Mouse (Mus musculus): ENCODE measurements around the gene Borcs6. TPM values are rescaled to one million over a fixed set of nuclear protein-coding genes. Genes with fewer than 3 reads are reported as not detected.

Borcs6 gene
- total and polyA plus RNA-seq, 2 experiments from 2014 or later, result 20.9 to 32.8 TPM

DNA sequence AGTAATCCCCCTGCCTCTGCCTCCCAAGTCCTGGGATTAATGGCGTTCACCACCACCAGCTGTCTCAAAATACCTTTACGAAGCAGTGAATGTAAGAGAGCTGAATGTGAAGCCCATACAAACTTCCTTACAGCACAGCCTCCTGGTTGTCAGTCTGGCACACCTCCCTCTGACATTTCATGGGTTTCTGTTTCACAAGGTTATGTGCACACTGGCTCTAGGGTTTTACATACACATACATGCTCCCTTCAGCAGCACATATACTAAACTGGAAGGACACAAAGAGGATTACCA, 15.2 kb downstream of the Borcs6 start:
- no peak for TF ChIP-seq CTCF (IDR thresholded peaks at IDR 0.05; ENCODE audit: low read depth)
- Histone ChIP-seq H3K9me3 (ENCODE audit: low read length) (no peaks in the 10 kb centered on the region), H3K27me3 (ENCODE audit: insufficient read depth, low read length) (no peaks in the 10 kb centered on the region), H3K36me3 (ENCODE audit: insufficient read depth) (no peaks in the 10 kb centered on the region), H3K4me2 (ENCODE audit: low read depth) (no peak overlapping the region), H3K27ac (ENCODE audit: low read depth, low read length) (no peak overlapping the region), H3K4me3 (ENCODE audit: low read depth, low read length) (no peak overlapping the region), H3K4me1 (ENCODE audit: insufficient read depth) (peaks cover 12% of the 10 kb centered on the region), H3K9ac (no peak overlapping the region)
- DNase-seq (no peak), ATAC-seq (no peak)
- WGBS, result 44% methylated on average over 2 of the region's 2 CpGs

DNA sequence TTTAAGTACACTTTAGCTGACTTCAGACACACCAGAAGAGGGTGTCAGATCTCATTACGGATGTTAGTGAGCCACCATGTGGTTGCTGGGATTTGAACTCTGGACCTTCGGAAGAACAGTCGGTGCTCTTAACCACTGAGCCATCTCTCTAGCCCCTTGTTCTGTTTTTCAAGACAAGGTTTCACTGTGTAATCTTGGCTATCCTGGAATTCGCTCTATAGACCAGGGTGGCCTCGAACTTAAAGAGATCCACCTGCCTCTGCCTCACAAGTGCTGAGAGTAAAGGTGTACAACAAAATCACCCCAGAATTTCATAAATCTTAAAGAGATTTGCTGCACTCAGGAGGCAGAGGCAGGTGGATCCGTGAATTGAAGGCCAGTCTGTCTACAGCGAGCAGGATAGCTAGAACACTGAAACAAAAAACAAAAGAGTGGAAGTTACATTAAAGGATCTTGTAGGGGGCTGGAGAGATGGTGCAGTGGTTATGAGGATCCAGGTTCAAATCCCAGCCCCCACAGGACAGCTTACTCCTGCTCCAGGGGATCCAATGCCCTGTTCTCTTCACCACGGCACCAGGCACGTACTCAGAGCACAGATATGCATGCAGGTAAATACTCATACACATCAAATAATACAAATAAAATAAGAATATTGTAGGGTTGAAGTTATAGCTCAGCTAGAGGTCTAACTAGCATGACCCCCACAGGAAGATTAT, 16.4 kb downstream of the Borcs6 start:
- no peak for TF ChIP-seq CTCF (IDR thresholded peaks at IDR 0.05; ENCODE audit: low read depth)

DNA sequence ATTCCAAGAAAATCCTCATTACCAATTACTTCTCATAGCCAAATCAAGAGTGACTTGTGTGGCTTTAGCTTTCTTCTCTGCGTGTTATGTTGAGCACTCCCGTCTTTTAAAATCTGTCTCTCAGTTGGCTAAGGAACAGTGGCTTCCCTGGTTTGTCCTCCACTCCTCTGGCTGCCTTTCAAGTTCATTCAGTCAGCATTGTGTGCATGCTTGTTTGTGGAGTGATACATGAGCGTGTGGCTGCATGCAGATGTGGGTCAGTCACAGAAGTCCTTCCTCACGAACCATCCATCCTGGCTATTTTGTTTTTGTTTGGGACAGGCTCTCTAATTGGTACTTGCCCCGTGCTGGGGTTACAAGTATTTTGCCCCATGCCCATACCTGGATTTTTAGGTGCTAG, 17.1 kb downstream of the Borcs6 start:
- Histone ChIP-seq H3K4me2 (ENCODE audit: low read depth) (no peak overlapping the region), H3K9ac (no peak overlapping the region), H3K27ac (ENCODE audit: low read depth, low read length) (no peak overlapping the region), H3K4me3 (ENCODE audit: low read depth, low read length) (no peak overlapping the region), H3K4me1 (ENCODE audit: insufficient read depth) (peaks cover 7% of the 10 kb centered on the region), H3K9me3 (ENCODE audit: low read length) (no peaks in the 10 kb centered on the region), H3K36me3 (ENCODE audit: insufficient read depth) (no peaks in the 10 kb centered on the region), H3K27me3 (ENCODE audit: insufficient read depth, low read length) (no peaks in the 10 kb centered on the region)
- 30% methylated on average over 5 of the region's 5 CpGs for WGBS
- DNase-seq, result no peak
- no peak for ATAC-seq
- no peak for TF ChIP-seq CTCF (IDR thresholded peaks at IDR 0.05; ENCODE audit: low read depth)

More for the DNA sequence above, 16.4 kb downstream of the Borcs6 start:
- Histone ChIP-seq H3K36me3 (ENCODE audit: insufficient read depth) (no peaks in the 10 kb centered on the region), H3K27me3 (ENCODE audit: insufficient read depth, low read length) (no peaks in the 10 kb centered on the region), H3K4me1 (ENCODE audit: insufficient read depth) (peaks cover 12% of the 10 kb centered on the region), H3K9me3 (ENCODE audit: low read length) (no peaks in the 10 kb centered on the region), H3K27ac (ENCODE audit: low read depth, low read length) (no peak overlapping the region), H3K9ac (no peak overlapping the region), H3K4me2 (ENCODE audit: low read depth) (no peak overlapping the region), H3K4me3 (ENCODE audit: low read depth, low read length) (no peak overlapping the region)
- WGBS, result 50% methylated on average over 8 of the region's 9 CpGs
- ATAC-seq (no peak), DNase-seq (no peak)

DNA sequence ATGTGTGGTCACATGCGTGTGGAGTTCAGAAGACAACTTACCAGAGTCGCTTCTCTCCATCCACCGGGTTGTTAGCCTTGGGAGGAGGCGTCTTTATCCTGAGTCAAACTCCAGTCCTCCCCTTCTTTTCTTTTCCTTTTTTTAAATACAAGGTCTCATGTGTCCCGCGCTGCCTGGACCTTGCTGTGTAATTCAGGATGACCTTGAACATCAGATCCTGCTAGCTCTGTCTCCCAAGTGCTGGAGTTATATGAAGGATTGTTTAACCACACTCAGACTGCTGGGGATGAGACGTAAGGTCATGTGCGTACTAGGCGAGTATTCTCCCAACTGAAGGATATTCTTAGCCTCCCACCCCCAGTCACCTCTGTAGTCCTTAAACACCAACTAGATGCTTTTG, 17.8 kb downstream of the Borcs6 start:
- H3K27ac ChIP-seq (ENCODE audit: low read depth, low read length), result no peak overlapping the region
- H3K4me1 ChIP-seq (ENCODE audit: insufficient read depth), result peaks cover under 1% of the 10 kb centered on the region; the same call in 1 of the 2 replicates
- H3K36me3 ChIP-seq (ENCODE audit: insufficient read depth), result no peaks in the 10 kb centered on the region
- DNase-seq, result no peak
- WGBS, result 90% methylated on average over 9 of the region's 9 CpGs
- TF ChIP-seq CTCF (IDR thresholded peaks at IDR 0.05; ENCODE audit: low read depth), result no peak
- ATAC-seq, result no peak
- H3K9me3 ChIP-seq (ENCODE audit: low read length), result no peaks in the 10 kb centered on the region
- H3K9ac ChIP-seq, result no peak overlapping the region
- H3K4me2 ChIP-seq (ENCODE audit: low read depth), result no peak overlapping the region
- no peak overlapping the region for H3K4me3 ChIP-seq (ENCODE audit: low read depth, low read length)
- H3K27me3 ChIP-seq (ENCODE audit: insufficient read depth, low read length), result no peaks in the 10 kb centered on the region

DNA sequence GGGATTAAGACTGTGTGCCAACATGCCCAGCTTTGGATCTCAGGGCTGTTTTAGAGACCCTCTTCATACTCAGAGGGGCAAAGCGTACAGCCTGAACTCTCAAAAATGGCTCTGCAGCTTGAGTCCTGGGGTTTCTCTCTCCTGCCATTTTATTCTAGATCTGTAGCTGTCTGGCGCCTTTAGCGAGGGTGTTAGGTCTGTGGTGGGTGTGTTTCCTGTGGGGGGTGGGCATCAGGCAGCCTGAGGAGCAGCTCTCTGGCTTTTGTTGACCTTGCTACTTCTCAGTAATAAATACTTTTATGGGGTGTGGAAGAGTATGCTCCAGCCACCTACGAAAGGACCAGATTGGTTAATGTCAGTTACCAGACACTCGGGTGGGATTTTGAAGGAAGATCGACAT, 18.5 kb downstream of the Borcs6 start:
- no peak for ATAC-seq
- DNase-seq, result no peak
- no peak overlapping the region for H3K4me3 ChIP-seq (ENCODE audit: low read depth, low read length)
- no peaks in the 10 kb centered on the region for H3K27me3 ChIP-seq (ENCODE audit: insufficient read depth, low read length)
- TF ChIP-seq CTCF (IDR thresholded peaks at IDR 0.05; ENCODE audit: low read depth), result no peak
- H3K4me2 ChIP-seq (ENCODE audit: low read depth), result no peak overlapping the region
- H3K4me1 ChIP-seq (ENCODE audit: insufficient read depth), result no peaks in the 10 kb centered on the region
- H3K27ac ChIP-seq (ENCODE audit: low read depth, low read length), result no peak overlapping the region
- H3K36me3 ChIP-seq (ENCODE audit: insufficient read depth), result no peaks in the 10 kb centered on the region
- H3K9ac ChIP-seq, result no peak overlapping the region
- H3K9me3 ChIP-seq (ENCODE audit: low read length), result no peaks in the 10 kb centered on the region
- WGBS, result 84% methylated on average over 6 of the region's 6 CpGs

DNA sequence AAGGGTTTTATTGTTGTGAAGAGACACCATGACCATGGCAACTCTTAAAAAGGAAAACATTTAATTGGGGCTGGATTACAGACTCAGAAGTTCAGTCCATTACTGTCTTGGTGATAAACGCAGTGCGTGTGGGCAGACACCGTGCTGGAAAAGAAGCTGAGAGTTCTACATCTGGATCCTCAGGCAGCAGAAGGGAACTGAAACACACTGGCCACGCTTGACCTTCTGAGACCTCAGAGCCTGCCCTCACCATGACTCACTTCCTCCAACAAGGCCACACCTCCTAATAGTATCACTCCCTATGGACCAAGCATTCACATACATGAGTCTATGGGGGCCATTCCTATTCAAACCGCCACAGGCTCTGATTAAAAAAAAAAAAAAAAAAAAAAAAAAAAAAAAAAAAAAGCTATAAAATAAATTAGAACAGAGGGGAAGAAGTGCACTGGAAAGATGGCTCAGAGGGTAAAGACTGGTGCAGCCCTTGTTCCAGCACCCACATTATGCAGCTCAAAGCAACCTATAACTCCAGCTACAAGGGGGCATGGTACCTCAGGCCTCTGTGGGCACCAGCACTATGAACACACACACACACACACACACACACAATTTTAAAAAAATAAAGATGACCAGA, 19.4 kb downstream of the Borcs6 start:
- Histone ChIP-seq H3K36me3 (ENCODE audit: insufficient read depth) (no peaks in the 10 kb centered on the region), H3K4me3 (ENCODE audit: low read depth, low read length) (no peak overlapping the region), H3K27me3 (ENCODE audit: insufficient read depth, low read length) (no peaks in the 10 kb centered on the region), H3K4me2 (ENCODE audit: low read depth) (no peak overlapping the region), H3K9me3 (ENCODE audit: low read length) (no peaks in the 10 kb centered on the region), H3K9ac (no peak overlapping the region), H3K27ac (ENCODE audit: low read depth, low read length) (no peak overlapping the region), H3K4me1 (ENCODE audit: insufficient read depth) (no peaks in the 10 kb centered on the region)
- no peak for DNase-seq
- no peak for TF ChIP-seq CTCF (IDR thresholded peaks at IDR 0.05; ENCODE audit: low read depth)
- WGBS, result 85% methylated on average over 5 of the region's 5 CpGs
- no peak for ATAC-seq

DNA sequence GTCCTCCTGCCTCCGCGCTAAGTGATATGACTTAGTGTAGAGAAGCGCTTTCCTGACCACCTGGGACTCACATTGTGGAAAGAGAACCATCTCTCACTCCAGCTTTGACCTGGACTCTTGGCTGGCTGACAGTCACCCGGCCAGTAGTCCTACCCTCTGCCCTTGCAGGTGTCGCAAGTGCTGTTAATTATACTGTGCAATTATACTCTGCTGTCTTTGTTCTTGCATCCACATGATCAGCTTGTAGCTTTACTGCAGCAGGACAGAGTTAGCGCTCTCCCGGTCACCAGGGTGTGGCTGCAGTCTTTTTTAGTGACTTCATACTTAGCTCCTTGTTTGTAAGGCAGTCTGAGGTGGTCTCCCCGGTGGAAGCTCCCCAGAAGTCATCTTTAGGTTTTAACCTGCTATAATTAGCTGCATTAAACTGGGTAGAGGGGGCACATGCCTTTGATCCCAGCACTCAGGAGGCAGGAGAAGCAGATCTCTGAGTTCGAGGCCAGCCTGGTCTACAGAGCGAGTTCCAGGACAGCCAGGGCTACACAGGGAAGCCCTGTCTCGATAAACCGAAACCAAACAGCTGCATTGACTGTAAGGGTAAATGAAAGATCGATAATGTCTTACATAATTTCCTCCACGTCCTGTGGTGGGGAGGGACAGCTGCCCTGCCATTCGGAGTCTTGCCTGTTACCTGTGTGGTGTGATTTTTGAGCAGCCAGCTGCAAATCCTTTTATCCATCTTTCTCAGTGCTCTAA, 20.8 kb downstream of the Borcs6 start:
- TF ChIP-seq CTCF (IDR thresholded peaks at IDR 0.05; ENCODE audit: low read depth), result no peak
- 79% methylated on average over 15 of the region's 15 CpGs for WGBS
- Histone ChIP-seq H3K4me3 (ENCODE audit: low read depth, low read length) (no peak overlapping the region), H3K9me3 (ENCODE audit: low read length) (no peaks in the 10 kb centered on the region), H3K27me3 (ENCODE audit: insufficient read depth, low read length) (no peaks in the 10 kb centered on the region), H3K36me3 (ENCODE audit: insufficient read depth) (no peaks in the 10 kb centered on the region), H3K27ac (ENCODE audit: low read depth, low read length) (no peak overlapping the region), H3K9ac (no peak overlapping the region), H3K4me1 (ENCODE audit: insufficient read depth) (no peaks in the 10 kb centered on the region), H3K4me2 (ENCODE audit: low read depth) (no peak overlapping the region)
- ATAC-seq, result no peak
- DNase-seq, result no peak
